Mouse (Mus musculus) CH12.LX (cell line): ENCODE data around the gene Fam57a.

Experiments used
- CTCF ChIP-seq, 2 experiments: IDR thresholded peaks in 1 of 2; conservative IDR thresholded peaks in 1 of 2; 2 replicates each; pipeline ENCODE4 v1.5.1; 2011 to 2012; ENCODE audit warnings: low read depth in 2 of 2, low read length in 2 of 2, improper control_type of control experiment in 1 of 2, inconsistent platforms in 1 of 2, mild to moderate bottlenecking in 1 of 2, moderate library complexity in 1 of 2
- SIN3A ChIP-seq: IDR thresholded peaks from 2 replicates; pipeline ENCODE4 v1.6.1; 2012; ENCODE audit warnings: low read length, improper control_type of control experiment, inconsistent platforms

DNA sequence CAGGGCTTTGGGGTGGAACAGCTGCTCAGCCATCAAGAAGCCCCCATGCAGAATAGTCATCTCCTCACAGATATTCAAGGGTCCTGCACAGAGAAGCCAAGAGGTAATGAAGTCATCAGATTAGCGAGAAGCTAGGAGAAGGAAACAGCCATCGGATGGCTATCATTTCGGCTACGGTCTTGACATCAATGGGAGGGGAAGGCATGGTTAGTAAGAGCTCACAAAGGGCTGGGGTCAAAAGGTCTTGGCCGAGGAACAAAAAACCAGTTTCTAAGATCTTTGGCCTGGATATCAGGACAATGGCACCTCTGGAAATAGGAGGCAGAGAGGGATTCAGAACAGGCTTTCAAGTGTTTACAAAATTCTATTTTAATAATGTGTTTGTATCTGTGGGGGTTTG, 34.4 kb downstream of the Fam57a start:
- no peak for TF ChIP-seq SIN3A
- TF ChIP-seq CTCF (conservative IDR thresholded peaks at IDR 0.05 in 1 of 2, IDR thresholded peaks at IDR 0.05 in 1 of 2; ENCODE audit: low read depth in 2 of 2, low read length in 2 of 2), result no peak
